Mouse (Mus musculus): Measurements from ENCODE around the gene Olfr918. TPM values are rescaled to one million over a fixed set of nuclear protein-coding genes. Genes with fewer than 3 reads are reported as not detected.

Gene Olfr918
- not detected in 2 replicates for polyA plus RNA-seq (2012; rRNA removed)

GRCm38 (mm10) chr9:38674501-38674900, at the start of gene Olfr918:
Gene Olfr918, minus strand, starts transcription at chr9:38674601.

DNA sequence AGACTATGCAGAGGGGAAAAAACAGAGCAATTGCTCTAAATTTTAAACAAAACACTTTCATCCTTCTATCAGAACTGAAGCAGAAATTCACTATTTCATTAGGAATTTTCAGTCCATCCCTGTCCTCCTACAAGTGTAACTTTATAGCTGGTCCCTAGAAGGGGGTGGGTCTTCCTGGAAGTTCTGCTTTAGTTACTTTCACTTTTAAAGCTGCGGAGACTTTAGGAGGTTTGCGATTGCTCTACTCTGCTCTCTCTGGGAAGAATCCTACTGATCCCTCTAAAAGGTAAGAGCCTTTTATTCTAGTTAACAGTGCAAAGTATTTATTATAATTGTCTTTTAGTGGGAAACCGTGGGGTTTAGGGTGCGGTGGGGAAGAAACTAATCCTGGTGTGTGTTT, 43.7 kb upstream of the Olfr918 start, which contains the start of gene Vwa5a:
Vwa5a (plus strand) TSS at position 167 of the 400 bp plus-strand sequence.

GRCm38 (mm10) chr9:38665742-38666141, 8.7 kb downstream of the Olfr918 start, which contains the start of gene Olfr917:
Gene Olfr917, minus strand, starts transcription at chr9:38665842.

DNA sequence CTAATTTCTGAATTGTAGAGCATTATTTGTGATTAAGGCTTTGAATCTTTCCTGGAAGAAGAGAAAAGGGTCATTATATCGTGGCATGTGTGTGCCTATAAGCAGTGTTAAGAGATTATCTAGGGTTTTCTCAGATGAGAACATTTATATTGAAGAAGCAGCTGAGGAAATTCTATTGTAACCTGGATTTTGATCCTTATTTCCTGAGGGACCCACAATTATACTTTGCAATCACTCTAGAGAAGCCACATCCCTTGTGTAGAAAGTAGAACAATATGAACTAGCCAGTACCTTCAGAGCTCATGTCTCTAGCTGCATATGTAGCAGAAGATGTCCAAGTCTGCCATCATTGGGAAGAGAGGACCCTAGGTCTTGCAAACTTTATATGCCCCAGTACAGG, 14.6 kb downstream of the Olfr918 start, which contains the start of gene Olfr916:
Olfr916 (minus strand) TSS at position 101 of the 400 bp plus-strand sequence.

Other genes starting within 250 kb of the Olfr918 start
- gene Olfr901, start 245.1 kb downstream of the Olfr918 start, polyA plus RNA-seq (2012; rRNA removed): not detected in 2 replicates
- gene Olfr902, start 226.9 kb downstream of the Olfr918 start, polyA plus RNA-seq (2012; rRNA removed): not detected in 2 replicates
- gene Olfr904, start 211.5 kb downstream of the Olfr918 start, polyA plus RNA-seq (2012; rRNA removed): not detected in 2 replicates
- not detected in 2 replicates for gene Olfr905, start 203.5 kb downstream of the Olfr918 start, polyA plus RNA-seq (2012; rRNA removed)
- gene Olfr906, start 187.5 kb downstream of the Olfr918 start, polyA plus RNA-seq (2012; rRNA removed): not detected in 2 replicates
- gene Olfr907, start 178.8 kb downstream of the Olfr918 start, polyA plus RNA-seq (2012; rRNA removed): not detected in 2 replicates
- not detected in 2 replicates for gene Olfr911-ps1, start 153.0 kb downstream of the Olfr918 start, polyA plus RNA-seq (2012; rRNA removed)
- not detected in 2 replicates for gene Olfr910, start 136.8 kb downstream of the Olfr918 start, polyA plus RNA-seq (2012; rRNA removed)
- gene Olfr912, start 94.4 kb downstream of the Olfr918 start, polyA plus RNA-seq (2012; rRNA removed): not detected in 2 replicates
- gene Olfr913, start 81.8 kb downstream of the Olfr918 start, polyA plus RNA-seq (2012; rRNA removed): not detected in 2 replicates
- gene Olfr914, start 69.5 kb downstream of the Olfr918 start, polyA plus RNA-seq (2012; rRNA removed): not detected in 2 replicates
- not detected in 2 replicates for gene Olfr916, start 14.7 kb downstream of the Olfr918 start, polyA plus RNA-seq (2012; rRNA removed)
- not detected in 2 replicates for gene Olfr917, start 8.8 kb downstream of the Olfr918 start, polyA plus RNA-seq (2012; rRNA removed)
- not detected in 2 replicates for gene Olfr919, start 29.1 kb upstream of the Olfr918 start, polyA plus RNA-seq (2012; rRNA removed)
- gene Vwa5a, start 43.7 kb upstream of the Olfr918 start, polyA plus RNA-seq (2012; rRNA removed): 4.7 and 6.2 TPM in 2 replicates
- gene Olfr920, start 77.7 kb upstream of the Olfr918 start, polyA plus RNA-seq (2012; rRNA removed): 0.03 and 0.05 TPM in 2 replicates
- not detected in 2 replicates for gene Olfr921, start 98.5 kb upstream of the Olfr918 start, polyA plus RNA-seq (2012; rRNA removed)
- not detected in 2 replicates for gene Olfr922, start 140.0 kb upstream of the Olfr918 start, polyA plus RNA-seq (2012; rRNA removed)
- not detected in 2 replicates for gene Olfr923, start 151.9 kb upstream of the Olfr918 start, polyA plus RNA-seq (2012; rRNA removed)
- not detected in 2 replicates for gene Olfr924, start 169.8 kb upstream of the Olfr918 start, polyA plus RNA-seq (2012; rRNA removed)
- not detected in 2 replicates for gene Olfr26, start 180.5 kb upstream of the Olfr918 start, polyA plus RNA-seq (2012; rRNA removed)
- gene Olfr926, start 202.5 kb upstream of the Olfr918 start, polyA plus RNA-seq (2012; rRNA removed): not detected in 2 replicates

All from central nervous system, embryonic 18 days (tissue).